Mouse (Mus musculus): ENCODE measurements around the gene Slc39a11. TPM values are rescaled to one million over a fixed set of nuclear protein-coding genes. Genes with fewer than 3 reads are reported as not detected.
"Not testable (repeated sequence)": the region's sequence is repeated elsewhere in the genome, so short reads cannot be mapped to it uniquely, and the experiment has no call there.

Gene Slc39a11
- total RNA-seq, 2 experiments from 2014 or later: 19.9 to 21.8 TPM

DNA sequence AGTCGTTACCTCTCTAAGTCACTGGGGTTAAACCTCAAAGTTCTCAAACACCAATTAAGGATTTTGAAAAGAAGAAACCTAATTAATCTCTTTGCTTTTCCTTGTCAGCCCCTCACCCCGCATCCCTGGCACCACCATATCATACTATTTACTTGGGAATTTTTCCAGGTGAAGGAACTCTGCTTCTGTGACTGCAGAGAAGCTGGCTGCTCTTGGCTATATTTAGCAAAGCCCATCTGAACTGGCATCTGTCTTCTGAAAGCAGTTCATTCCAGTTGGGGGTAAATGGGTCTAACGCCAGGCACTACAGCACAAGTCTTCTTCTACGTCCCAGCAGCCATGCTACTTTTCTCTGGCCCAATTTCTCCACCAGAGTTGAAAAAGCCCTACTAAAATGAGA, 23.7 kb upstream of the Slc39a11 start:
- DNase-seq (ENCODE audit: extremely low spot score in 1 of 2, low spot score in 2 of 2): no peak
- intact Hi-C loops (cut with DNase I): no loop called here

DNA sequence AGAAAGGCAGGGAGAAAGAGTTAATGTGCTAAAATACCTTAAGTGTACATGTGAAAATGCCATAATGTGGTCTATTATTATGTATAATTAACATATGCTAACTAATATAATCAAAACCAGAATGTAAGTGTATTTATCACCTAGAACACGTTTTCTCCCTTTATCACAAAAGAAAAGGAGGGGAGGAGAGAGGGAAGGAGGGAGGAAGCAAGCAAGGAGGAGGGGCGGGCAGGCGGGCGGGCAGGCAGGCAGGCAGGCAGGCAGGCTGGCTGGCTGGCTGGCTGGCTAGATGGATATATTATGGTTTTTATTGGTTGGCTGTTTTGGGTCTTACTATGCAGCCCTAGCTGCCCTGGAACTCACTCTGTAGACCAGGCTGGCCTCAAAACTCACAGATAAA, 19.8 kb upstream of the Slc39a11 start:
- DNase-seq (ENCODE audit: extremely low spot score in 1 of 2, low spot score in 2 of 2): no peak

DNA sequence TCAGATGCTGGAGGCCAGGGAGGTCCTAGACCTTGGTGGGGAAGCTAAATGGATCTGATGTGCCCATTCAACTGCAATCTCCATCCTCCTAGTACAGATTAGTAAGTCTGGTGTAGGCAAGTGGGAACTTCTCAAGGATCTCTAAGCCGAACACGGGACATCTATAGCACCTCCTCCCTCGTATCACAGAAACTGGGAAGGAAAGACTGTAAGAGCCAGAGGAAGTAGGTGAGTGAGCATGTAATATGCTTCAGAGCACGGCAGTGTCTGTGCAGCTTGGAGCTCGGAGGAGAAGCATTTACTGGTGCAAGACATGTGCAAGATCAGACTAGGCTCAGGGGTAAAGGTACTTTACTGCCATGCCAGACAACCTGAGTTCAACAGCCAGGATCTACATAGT, 19.0 kb upstream of the Slc39a11 start:
- intact Hi-C loops (cut with DNase I): no loop called here
- DNase-seq (ENCODE audit: extremely low spot score in 1 of 2, low spot score in 2 of 2): no peak

More for the DNA sequence above, 19.8 kb upstream of the Slc39a11 start:
- intact Hi-C loops (cut with DNase I): no loop called here

DNA sequence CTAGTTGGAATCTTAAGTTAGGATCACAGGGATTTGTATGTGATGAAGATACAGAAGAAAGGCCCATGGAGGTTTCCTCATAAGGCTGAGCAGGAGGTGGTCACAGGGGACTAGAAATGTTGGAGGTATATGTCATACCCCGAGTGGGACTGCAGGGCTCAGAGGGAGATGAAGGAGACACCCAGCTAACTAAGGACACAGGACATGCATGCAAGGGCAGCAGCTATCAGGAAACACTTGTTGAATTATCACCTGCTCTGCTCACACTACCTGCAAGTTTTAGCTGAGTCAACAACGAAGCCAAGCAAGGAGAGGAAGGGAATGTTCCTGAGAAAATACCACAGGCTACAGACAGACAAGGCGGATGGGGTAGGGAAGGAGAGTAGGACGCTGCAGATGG, 17.8 kb upstream of the Slc39a11 start:
- DNase-seq (ENCODE audit: extremely low spot score in 1 of 2, low spot score in 2 of 2): no peak
- intact Hi-C loops (cut with DNase I): no loop called here

DNA sequence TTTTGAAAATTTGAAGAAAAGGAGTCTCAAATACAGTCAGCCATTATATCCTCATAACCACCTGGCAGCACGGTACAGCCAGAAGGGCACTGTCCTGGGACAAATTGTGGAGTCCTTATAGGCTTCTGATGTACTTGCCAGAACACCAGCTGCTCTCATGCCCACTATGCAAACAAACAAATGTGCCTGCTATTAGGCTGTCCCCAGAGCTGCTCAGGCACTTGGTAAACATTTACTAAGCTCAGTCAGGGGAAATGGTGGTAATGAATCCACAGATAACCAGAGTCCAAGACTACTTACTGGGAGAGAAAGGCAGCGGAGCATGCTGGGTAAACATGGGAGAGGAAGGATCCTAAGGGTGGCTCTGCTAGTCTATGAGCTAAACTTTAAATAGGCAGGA, 17.2 kb upstream of the Slc39a11 start:
- intact Hi-C loops (cut with DNase I): no loop called here
- no peak for DNase-seq (ENCODE audit: extremely low spot score in 1 of 2, low spot score in 2 of 2)

DNA sequence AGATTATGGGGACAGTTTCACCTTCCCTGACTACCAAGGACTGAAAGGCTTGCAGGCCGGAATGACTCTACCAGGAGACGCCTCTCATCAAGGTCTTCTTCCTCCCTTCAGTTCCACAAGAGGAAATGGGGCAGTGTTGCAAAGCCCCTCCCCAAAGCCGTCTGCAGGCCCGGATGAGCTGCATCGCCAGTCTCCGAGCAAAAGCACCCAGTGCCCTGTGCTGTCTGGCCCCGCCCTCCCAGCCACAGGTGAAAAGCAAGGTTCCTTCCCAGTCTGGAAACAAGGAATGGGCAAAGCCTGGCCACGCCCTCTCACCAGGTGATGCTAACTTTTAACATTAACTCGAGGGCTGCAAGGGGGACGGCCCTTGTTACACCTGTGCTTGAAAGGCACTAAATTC, 16.8 kb upstream of the Slc39a11 start:
- peak in 1 of 2 experiments; percentile 35 for DNase-seq (ENCODE audit: extremely low spot score in 1 of 2, low spot score in 2 of 2)
- intact Hi-C loops (cut with DNase I): no loop called here

DNA sequence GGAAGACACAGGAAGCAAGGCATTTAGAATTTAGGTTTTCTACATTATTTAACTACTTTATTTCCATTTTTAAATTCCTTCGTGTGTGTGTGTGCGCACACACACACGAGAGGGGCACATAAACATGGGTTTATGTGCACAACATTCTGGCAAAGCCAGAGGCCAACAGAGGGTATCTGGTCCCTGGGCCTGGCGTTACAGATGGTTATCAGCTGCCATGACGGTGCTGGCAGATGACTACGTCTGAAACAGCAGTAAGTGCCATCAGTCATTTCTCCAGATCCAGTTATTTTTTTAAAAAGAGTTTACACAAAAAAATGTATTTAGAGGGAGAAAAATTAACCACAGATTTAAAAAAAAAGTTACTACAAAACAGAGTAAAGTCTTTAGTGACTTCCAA, 16.3 kb upstream of the Slc39a11 start:
- intact Hi-C loops (cut with DNase I): no loop called here
- DNase-seq (ENCODE audit: extremely low spot score in 1 of 2, low spot score in 2 of 2): no peak

DNA sequence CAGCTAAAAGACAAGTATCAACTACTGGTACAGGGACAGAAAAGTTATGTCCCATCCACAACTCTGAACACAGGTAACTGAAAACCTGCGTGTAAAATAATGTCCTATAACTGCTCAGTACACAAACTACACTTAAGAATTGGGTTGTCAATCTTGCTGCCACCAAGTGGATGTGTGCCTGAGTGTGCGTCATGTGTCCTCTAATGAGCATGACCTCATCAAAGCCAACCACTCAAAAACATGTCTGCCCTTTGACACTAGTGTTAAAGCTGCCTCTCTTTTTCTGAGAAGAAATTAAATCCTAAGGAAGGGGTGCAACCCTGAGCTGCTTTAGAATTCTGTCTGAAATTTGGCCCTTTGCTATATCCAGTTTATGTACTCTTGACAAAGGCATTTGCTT, 14.4 kb upstream of the Slc39a11 start:
- intact Hi-C loops (cut with DNase I): no loop called here
- DNase-seq (ENCODE audit: extremely low spot score in 1 of 2, low spot score in 2 of 2): no peak

DNA sequence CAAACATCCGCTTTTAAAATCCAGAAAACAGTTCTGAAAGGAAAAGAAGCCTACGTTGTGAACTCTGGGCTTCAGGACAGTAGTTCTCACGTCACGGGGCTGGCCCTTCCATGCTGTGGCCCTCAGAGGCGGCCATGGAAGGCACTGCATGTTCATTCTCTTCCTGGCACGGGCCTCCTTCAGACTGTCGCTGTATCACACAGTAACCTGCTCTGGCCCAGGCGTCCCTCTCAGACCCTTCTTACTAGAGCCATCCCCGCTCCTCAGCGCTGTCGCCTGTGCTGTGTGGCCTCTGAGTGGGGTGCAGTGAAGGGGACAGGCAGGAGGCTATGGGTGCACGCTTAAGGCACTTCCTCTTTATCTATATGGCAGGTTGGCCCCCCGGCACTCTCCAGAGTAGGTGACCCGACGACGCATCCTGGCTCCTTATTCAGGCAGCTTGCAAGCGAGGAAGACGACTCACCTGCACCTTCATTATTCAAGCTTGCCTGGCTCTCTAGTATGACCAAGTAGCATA, 12.0 kb upstream of the Slc39a11 start:
- intact Hi-C loops (cut with DNase I): no loop called here
- DNase-seq (ENCODE audit: extremely low spot score in 1 of 2, low spot score in 2 of 2): no peak

DNA sequence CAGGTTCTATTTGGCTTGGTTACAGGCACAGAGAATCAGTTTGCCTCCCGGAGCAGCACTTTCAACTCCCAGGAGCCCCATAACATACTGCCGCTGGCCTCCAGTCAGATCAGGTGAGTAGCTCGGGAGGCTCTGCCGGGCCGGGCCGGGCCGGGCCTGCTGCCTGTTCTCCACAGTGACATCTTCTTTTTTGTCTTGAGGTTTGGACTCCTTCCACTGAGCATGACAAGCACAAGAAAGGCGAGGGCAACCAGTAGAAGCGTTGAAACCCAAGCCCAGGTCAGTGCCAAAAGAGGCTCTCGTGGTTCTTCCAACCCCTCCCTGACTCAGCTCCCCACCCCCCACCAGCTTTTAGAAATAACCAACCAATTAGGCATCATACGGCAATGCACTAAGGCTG, 11.1 kb upstream of the Slc39a11 start:
- intact Hi-C loops (cut with DNase I): no loop called here
- DNase-seq (ENCODE audit: extremely low spot score in 1 of 2, low spot score in 2 of 2): no peak

DNA sequence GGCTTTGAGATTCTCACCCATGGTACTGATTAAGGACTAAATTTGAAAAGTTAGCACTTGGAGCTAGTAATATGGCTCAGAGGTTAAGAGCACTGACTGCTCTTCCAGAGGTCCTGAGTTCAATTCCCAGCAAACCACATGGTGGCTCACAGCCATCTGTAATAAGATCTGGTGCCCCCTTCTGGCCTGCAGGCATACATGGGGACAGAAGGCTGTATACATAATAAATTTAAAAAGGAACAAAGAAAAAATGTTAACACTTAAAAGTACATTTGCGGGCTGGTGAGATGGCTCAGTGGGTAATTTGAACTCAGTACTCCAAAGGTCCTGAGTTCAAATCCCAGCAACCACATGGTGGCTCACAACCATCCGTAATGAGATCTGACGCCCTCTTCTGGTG, 10.3 kb upstream of the Slc39a11 start:
- DNase-seq (ENCODE audit: extremely low spot score in 1 of 2, low spot score in 2 of 2); intact Hi-C loops (cut with DNase I): not testable (repeated sequence)

DNA sequence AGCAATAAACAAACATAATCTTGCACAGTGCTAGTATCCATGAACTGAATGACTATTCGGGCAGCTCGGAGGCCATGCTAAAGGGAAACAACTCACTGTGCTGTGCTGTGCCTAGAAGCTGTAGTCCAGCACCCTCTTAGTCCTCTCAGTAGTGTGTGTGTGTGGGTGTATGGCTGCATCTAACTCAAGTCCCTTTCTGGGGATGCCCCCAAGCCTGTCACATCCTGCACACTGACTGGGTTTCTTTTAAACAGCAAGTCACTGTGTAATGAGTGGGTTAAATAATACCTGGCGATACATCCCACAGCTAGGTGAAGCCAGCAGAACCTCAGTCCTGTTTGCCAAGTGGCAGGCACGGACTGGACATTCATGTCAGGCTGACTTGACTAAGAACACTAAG, 8.9 kb upstream of the Slc39a11 start:
- intact Hi-C loops (cut with DNase I): no loop called here
- no peak for DNase-seq (ENCODE audit: extremely low spot score in 1 of 2, low spot score in 2 of 2)

DNA sequence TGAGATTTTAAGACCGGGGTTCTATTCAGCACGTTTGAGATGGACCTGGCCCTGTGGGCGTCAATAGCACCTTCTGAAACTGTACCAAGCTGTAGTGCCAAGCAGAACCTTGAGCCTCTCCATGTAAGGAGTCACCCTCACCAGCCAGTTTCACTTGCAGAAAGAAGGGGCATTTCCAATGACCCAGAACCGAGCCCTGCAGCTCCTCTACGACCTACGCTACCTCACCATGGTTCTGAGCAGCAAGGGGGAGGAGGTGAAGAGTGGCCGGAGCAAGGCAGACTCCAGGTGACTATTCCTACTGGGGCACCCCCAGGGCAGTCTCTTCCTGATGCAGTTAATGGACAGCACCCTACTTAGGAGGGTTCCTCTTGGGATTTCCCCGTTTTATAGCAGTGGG, 8.4 kb upstream of the Slc39a11 start:
- DNase-seq (ENCODE audit: extremely low spot score in 1 of 2, low spot score in 2 of 2): no peak
- intact Hi-C loops (cut with DNase I): no loop called here

DNA sequence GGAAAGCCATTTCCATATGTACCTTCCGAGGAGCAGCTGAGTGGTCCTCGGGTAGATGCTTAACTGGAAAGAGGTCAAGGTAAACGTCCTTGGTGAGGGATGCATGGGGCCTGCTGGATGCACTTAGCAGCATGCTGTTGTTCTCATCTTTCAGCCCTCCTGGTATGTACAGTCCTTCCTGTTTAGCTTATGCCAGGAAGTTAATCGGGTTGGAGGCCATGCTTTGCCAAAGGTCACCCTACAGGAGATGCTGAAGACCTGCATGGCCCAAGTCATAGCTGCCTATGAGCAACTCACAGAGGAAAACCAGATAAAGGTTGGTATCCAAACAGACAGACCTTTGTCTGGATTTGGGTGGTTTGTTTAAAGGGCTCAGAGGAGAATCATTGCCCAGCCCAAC, 7.3 kb upstream of the Slc39a11 start:
- DNase-seq (ENCODE audit: extremely low spot score in 1 of 2, low spot score in 2 of 2): no peak
- intact Hi-C loops (cut with DNase I): no loop called here

DNA sequence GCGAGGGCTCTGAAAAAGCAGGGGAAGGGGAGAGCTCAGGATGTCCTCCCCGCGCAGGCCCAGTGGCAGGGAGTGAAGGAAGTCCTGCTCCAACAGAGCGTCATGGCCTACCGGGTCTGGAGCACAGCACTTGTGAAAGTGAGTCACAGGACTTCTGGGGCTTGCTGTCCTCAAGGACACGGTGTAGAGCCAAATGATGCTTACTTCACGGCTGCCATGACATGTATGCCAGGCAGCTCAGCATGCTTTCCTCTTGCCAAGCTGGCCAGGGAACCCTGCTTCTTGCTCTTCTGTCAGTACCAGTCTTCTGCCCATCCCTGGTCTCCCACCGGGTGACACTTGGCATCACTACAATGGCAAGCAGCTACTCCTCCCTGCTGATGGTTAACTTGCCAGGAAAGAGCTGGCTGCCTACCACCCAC, 6.6 kb upstream of the Slc39a11 start:
- no peak for DNase-seq (ENCODE audit: extremely low spot score in 1 of 2, low spot score in 2 of 2)
- intact Hi-C loops (cut with DNase I): no loop called here

DNA sequence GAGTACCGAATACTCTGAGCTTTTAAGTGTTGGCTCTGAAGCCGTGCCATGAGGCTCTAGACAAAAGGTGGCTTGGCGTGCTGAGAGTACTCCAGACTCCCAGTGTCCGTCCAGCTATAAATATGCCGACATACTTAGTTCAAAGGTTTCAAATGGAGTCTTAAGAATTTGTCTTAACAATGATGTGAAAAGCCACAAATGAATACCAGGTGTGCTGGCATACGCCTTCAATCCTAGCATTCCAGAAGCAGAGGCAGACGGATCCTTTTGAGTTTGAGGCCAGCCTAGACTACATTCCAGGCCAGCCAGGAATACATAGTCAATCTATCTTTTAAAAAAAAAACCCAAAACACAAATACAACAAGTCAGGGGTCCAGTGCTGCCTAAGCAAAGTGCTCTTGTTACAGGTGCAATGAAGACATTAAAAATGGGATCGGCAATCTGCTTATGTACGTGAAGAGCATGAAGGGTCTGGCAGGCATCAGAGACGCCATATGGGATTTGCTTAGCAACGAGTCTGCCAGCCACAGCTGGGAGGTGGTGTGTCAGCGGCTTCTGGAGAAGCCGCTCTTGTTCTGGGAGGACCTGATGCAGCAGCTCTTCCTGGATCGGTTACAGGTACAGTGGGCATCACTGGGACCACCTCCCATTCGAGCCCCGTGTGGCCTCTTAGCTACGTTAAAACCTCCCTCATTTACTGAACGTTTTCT, 4.8 kb upstream of the Slc39a11 start:
- intact Hi-C loops (cut with DNase I): no loop called here
- no peak for DNase-seq (ENCODE audit: extremely low spot score in 1 of 2, low spot score in 2 of 2)

DNA sequence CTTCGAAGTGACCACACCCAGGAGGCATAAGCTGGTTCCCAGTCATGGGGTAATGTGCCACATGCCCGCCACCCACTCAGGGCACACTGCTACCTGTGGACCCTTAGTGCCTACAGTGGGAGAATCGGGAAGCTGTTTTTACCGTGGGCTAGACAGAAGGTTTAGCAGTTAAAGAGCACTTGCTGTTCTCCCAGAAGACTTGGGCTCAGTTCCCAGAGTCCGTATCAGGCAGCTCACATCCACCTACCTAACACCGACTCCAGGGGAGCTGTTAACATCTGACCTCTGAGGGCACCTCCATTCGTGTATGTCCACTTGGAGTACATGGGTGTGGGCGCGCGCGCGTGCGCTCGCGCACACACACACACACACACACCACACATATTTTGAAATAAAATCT, 4.2 kb upstream of the Slc39a11 start:
- intact Hi-C loops (cut with DNase I): no loop called here
- DNase-seq (ENCODE audit: extremely low spot score in 1 of 2, low spot score in 2 of 2): no peak

DNA sequence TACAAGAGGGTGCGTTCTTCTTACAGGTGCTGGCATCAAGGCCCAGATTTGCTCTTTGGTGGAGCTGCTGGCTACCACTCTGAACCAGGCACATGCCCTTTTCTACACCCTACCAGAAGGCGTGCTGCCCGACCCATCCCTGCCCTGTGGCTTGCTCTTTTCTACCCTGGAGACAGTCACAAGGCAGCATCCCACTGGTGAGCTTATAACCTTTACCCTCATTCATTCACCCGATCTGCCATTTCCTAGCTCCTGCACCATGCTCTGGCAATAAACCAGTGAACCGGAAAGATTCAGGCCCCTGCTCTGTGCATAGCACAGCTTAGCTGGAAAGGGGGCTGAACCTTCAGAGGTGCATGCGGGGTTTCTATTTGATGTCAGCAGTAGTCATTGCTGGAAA, 2.6 kb upstream of the Slc39a11 start:
- intact Hi-C loops (cut with DNase I): no loop called here

DNA sequence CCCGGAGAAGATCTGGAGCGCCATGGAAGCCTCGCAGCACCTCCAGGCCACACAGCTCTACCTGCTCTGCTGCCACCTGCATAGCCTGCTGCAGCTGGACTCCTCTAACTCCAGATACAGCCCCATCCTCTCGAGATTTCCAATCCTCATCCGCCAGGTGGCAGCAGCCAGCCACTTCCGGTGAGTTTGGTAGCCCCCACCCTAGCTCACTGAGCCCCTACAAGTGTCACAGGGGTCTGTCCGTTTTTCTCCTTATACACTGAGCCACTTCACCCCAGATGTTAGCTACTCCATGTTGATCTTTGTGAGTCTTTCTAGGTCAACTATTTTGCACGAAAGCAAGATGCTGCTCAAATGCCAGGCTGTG, 2.0 kb upstream of the Slc39a11 start:
- intact Hi-C loops (cut with DNase I): no loop called here
- DNase-seq (ENCODE audit: extremely low spot score in 1 of 2, low spot score in 2 of 2): peak in 1 of 2 experiments; percentile 71

More for the DNA sequence above, 2.6 kb upstream of the Slc39a11 start:
- DNase-seq (ENCODE audit: extremely low spot score in 1 of 2, low spot score in 2 of 2): no peak

DNA sequence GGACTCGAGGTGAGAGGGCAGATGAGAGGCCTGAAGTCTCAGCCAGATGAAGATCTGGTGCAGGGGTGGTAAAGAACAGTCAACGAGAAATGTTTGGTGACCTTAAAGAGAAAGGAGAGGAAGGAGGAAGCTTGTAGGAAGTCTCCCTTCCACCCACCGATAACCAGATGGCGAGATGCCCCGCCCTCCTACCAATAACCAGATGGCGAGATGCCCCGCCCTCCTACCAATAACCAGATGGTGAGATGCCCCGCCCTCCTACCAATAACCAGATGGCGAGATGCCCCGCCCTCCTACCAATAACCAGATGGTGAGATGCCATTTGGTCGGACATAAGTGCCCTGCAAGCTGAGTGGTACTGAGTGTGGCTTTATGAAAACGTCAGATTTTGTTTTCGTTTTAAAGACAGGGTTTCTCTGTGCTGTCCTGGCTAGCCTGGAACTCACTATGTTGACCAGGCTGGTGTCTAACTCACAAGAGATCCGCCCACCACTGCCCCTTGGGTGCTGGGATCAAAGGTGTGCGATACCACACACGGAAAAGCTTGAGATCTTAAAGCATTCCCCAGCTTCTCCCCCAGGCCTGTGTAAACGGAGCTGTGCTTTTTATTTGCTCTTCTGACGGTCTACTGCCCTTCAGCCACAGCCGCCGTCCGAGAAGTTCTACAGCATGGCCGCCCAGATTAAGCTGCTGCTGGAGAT, 1.5 kb upstream of the Slc39a11 start:
- intact Hi-C loops (cut with DNase I): no loop called here
- no peak for DNase-seq (ENCODE audit: extremely low spot score in 1 of 2, low spot score in 2 of 2)
